Mouse (Mus musculus): ENCODE data around the gene Neurod2. TPM values are rescaled to one million over a fixed set of nuclear protein-coding genes. Genes with fewer than 3 reads are reported as not detected.

Gene Neurod2
- polyA plus RNA-seq, 1 experiment from 2014 or later: not detected

DNA sequence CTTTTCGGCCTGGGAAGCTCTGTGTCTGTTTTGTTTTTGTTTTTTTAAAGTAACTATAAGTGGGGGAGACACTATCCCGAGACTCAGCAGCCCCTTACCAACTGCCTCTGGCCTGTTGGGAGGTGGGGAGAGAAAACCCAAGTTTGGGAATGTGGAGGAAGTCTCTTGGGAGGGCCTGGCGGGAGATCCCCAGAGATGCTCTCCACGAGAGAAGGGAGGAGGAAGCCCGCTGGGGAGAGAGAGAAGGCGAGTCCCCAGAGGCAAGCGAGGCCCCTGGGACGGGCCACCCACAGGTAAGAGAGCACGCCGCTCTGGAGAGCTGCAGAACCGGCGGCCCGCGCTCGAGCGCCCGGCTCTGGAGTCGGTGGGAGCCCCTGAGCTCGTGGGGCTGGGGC is 2.7 kb downstream of the Neurod2 start:
- H3K9ac ChIP-seq: no peak overlapping the region
- DNase-seq (no peak), ATAC-seq (ENCODE audit: insufficient read depth) (no peak)
- H3K36me3 ChIP-seq (ENCODE audit: insufficient read depth): no peaks in the 10 kb centered on the region
- no peak overlapping the region for H3K27ac ChIP-seq (ENCODE audit: low read depth)
- peak overlapping the region; percentile 24; the same call in 1 of the 2 replicates for H3K4me3 ChIP-seq (ENCODE audit: low read depth, low read length)
- H3K9me3 ChIP-seq (ENCODE audit: low read depth, low read length): no peaks in the 10 kb centered on the region
- peak overlapping the region; percentile 23; the same call in 1 of the 2 replicates for H3K4me2 ChIP-seq
- no peaks in the 10 kb centered on the region for H3K4me1 ChIP-seq (ENCODE audit: insufficient read depth)
- 1% methylated on average over 19 of the region's 19 CpGs for WGBS
- H3K27me3 ChIP-seq (ENCODE audit: insufficient read depth, low read length): peaks cover 99% of the 10 kb centered on the region
- no peak for TF ChIP-seq CTCF (IDR thresholded peaks at IDR 0.05; ENCODE audit: low read depth)

DNA sequence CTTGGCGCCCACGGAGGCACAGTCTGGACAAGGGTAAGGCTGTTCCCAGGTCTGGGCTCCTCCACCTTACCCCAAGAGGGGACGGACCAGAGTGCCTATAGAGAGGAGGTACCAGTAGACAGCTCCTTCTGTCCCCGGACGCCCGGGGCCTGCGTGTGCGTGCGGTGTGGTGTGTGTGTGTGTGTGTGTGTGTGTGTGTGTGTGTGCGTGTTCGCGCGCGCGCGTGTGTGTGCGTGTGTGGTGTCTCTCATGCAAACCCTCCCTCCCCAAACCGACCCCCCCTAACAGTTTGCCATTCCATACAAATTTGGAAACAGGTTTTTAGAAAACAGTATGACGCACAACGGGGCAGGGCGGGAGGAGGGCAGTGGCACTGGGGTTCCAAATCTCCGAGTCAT is 3.6 kb downstream of the Neurod2 start:
- DNase-seq: no peak
- Histone ChIP-seq H3K4me2 (no peak overlapping the region), H3K4me1 (ENCODE audit: insufficient read depth) (no peaks in the 10 kb centered on the region), H3K27ac (ENCODE audit: low read depth) (no peak overlapping the region), H3K9me3 (ENCODE audit: low read depth, low read length) (no peaks in the 10 kb centered on the region), H3K27me3 (ENCODE audit: insufficient read depth, low read length) (peaks cover 99% of the 10 kb centered on the region), H3K4me3 (ENCODE audit: low read depth, low read length) (no peak overlapping the region), H3K9ac (no peak overlapping the region), H3K36me3 (ENCODE audit: insufficient read depth) (no peaks in the 10 kb centered on the region)
- WGBS: 3% methylated on average over 22 of the region's 22 CpGs
- no peak for TF ChIP-seq CTCF (IDR thresholded peaks at IDR 0.05; ENCODE audit: low read depth)
- no peak for ATAC-seq (ENCODE audit: insufficient read depth)

DNA sequence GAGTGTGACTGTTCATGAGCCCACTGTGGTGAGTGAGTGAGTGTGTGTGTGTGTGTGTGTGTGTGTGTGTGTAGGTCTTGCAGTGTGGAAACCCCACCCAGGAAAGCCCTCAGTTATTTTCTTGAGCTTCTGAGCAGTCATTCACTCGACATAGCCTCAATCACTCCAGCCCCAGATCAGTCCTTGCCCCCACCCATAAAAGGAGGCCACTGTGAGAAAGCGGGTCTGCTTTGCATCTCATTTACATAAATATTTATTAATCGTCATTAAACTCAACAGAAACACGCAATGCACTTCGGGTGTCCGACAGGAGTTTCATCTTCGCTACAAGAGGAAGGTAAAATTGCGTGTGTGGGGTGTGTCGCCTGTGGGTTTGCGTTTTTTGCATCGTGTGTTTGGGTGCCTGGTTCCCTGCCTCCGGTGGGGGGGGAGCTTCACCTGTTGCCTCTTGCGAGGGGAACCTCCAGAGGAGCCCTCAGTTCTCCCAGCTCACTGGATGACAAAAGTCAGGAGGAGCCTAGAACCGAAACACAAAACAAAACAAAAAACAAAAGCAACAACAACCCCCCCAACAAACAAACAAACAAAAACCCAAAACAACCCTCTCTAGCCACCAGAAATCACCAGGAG is 4.1 kb downstream of the Neurod2 start:
- peaks cover 99% of the 10 kb centered on the region for H3K27me3 ChIP-seq (ENCODE audit: insufficient read depth, low read length)
- DNase-seq: no peak
- no peak for TF ChIP-seq CTCF (IDR thresholded peaks at IDR 0.05; ENCODE audit: low read depth)
- no peak overlapping the region for H3K4me2 ChIP-seq
- no peak overlapping the region for H3K4me3 ChIP-seq (ENCODE audit: low read depth, low read length)
- H3K36me3 ChIP-seq (ENCODE audit: insufficient read depth): no peaks in the 10 kb centered on the region
- no peak for ATAC-seq (ENCODE audit: insufficient read depth)
- WGBS: 7% methylated on average over 14 of the region's 14 CpGs
- no peaks in the 10 kb centered on the region for H3K4me1 ChIP-seq (ENCODE audit: insufficient read depth)
- H3K9me3 ChIP-seq (ENCODE audit: low read depth, low read length): no peaks in the 10 kb centered on the region
- no peak overlapping the region for H3K9ac ChIP-seq
- no peak overlapping the region for H3K27ac ChIP-seq (ENCODE audit: low read depth)

DNA sequence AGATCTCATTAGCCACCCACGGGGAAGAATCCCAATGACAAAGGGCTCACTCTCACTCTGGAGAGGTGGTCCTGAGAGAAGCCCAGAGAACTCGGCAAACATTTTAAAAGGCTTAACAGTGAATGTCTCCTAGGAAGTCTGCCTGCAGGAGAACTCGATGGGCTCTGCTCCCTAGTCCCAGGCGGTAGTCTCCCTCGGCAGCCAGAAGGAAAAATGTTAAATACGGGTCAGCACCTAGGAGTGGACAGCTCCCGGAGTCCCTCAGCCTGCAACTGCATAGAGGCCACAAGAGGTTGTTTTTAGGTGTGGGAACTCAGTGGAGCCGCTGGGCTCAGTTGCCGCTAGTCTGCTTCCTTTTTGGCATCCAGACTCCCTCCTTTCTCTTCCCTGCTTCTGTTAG is 5.5 kb downstream of the Neurod2 start:
- H3K36me3 ChIP-seq (ENCODE audit: insufficient read depth): no peaks in the 10 kb centered on the region
- ATAC-seq (ENCODE audit: insufficient read depth): no peak
- peaks cover 99% of the 10 kb centered on the region for H3K27me3 ChIP-seq (ENCODE audit: insufficient read depth, low read length)
- 2% methylated on average over 9 of the region's 9 CpGs for WGBS
- no peaks in the 10 kb centered on the region for H3K4me1 ChIP-seq (ENCODE audit: insufficient read depth)
- DNase-seq: peak; percentile 75
- no peak overlapping the region for H3K4me2 ChIP-seq
- H3K9me3 ChIP-seq (ENCODE audit: low read depth, low read length): no peaks in the 10 kb centered on the region
- TF ChIP-seq CTCF (IDR thresholded peaks at IDR 0.05; ENCODE audit: low read depth): no peak
- H3K4me3 ChIP-seq (ENCODE audit: low read depth, low read length): no peak overlapping the region
- no peak overlapping the region for H3K9ac ChIP-seq
- no peak overlapping the region for H3K27ac ChIP-seq (ENCODE audit: low read depth)

DNA sequence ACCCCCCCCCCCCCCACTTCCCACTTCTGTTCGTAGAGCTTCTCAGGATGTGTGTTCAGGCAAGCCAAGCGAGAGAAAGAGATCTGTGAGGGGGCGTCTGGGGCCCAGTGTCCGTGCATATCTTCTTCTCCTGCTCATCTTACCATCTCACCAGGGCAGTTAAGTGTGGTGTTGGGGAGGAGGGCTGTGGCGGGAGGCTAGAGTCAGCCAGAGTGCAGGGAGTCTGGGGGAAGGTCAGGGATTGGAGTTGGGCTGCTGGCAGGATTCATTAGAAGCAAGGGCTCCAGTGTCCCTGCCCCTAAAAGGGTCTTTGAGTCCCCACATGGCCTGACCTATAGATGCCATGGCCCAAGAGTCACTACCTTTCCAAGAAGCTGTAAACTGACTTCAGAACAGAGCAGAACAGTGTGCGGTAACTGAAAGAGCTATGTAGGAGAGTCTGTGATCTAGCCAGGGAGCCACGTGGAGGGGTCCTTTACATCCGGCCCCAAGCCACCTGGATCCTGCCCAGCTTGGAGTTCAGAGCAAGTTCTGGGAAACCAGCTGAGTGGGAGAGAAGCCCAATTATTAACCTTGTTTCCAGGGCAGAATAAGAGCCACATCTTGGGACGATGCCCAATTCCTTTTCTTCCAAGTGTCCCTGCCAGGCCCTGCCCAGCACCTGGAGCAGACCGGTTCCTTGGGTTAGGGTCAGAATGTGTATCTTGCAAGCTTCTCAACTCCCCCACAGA is 6.1 kb downstream of the Neurod2 start:
- no peak overlapping the region for H3K27ac ChIP-seq (ENCODE audit: low read depth)
- no peak for TF ChIP-seq CTCF (IDR thresholded peaks at IDR 0.05; ENCODE audit: low read depth)
- no peak overlapping the region for H3K9ac ChIP-seq
- no peak for DNase-seq
- H3K4me2 ChIP-seq: no peak overlapping the region
- peaks cover 99% of the 10 kb centered on the region for H3K27me3 ChIP-seq (ENCODE audit: insufficient read depth, low read length)
- H3K4me1 ChIP-seq (ENCODE audit: insufficient read depth): no peaks in the 10 kb centered on the region
- H3K9me3 ChIP-seq (ENCODE audit: low read depth, low read length): no peaks in the 10 kb centered on the region
- H3K4me3 ChIP-seq (ENCODE audit: low read depth, low read length): no peak overlapping the region
- ATAC-seq (ENCODE audit: insufficient read depth): no peak
- H3K36me3 ChIP-seq (ENCODE audit: insufficient read depth): no peaks in the 10 kb centered on the region
- 5% methylated on average over 10 of the region's 10 CpGs for WGBS

DNA sequence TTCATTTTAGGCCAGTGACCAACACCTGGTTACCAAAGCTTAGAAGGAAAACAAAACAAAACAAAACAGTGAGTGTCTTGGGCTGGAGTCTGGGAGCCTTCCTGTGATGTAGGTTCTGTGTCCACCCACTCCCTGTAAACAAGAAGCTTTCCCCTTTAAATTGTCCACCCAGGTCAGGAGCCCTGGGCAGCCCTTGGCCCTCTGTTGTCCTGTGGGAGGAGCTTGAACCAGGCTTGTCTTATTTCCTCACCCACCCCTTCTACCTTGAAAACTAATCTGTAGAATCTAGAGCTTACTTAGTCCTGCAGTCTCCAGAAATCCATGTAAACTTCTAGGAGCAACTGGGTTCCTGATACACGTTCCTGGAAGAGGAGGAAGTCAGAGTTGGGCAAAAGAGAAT is 7.3 kb downstream of the Neurod2 start:
- ATAC-seq (ENCODE audit: insufficient read depth) (no peak), DNase-seq (no peak)
- 6% methylated on average over 1 of the region's 1 CpGs for WGBS
- no peak for TF ChIP-seq CTCF (IDR thresholded peaks at IDR 0.05; ENCODE audit: low read depth)
- H3K4me2 ChIP-seq: no peak overlapping the region
- H3K9ac ChIP-seq: no peak overlapping the region
- peaks cover 99% of the 10 kb centered on the region for H3K27me3 ChIP-seq (ENCODE audit: insufficient read depth, low read length)
- H3K4me1 ChIP-seq (ENCODE audit: insufficient read depth): no peaks in the 10 kb centered on the region
- no peaks in the 10 kb centered on the region for H3K9me3 ChIP-seq (ENCODE audit: low read depth, low read length)
- no peaks in the 10 kb centered on the region for H3K36me3 ChIP-seq (ENCODE audit: insufficient read depth)
- no peak overlapping the region for H3K4me3 ChIP-seq (ENCODE audit: low read depth, low read length)
- no peak overlapping the region for H3K27ac ChIP-seq (ENCODE audit: low read depth)

DNA sequence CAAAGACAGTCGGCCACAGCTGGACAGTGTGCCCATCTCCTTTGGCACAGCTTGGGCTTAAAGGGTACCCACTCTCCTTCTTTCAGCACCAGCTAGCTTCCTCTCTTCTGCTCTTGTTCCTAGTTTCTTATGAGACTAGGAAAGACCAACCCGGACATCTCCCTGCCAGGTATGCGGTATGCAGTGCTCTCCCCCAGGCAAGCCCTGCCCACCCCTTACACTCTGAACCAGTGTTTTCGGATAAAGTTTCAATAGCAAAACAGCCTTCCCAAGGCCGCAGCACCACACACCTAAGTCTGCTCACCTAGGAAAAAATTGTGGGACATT is 7.8 kb downstream of the Neurod2 start:
- no peaks in the 10 kb centered on the region for H3K36me3 ChIP-seq (ENCODE audit: insufficient read depth)
- ATAC-seq (ENCODE audit: insufficient read depth) (no peak), DNase-seq (no peak)
- no peaks in the 10 kb centered on the region for H3K9me3 ChIP-seq (ENCODE audit: low read depth, low read length)
- no peaks in the 10 kb centered on the region for H3K4me1 ChIP-seq (ENCODE audit: insufficient read depth)
- no peak overlapping the region for H3K4me2 ChIP-seq
- H3K27me3 ChIP-seq (ENCODE audit: insufficient read depth, low read length): peaks cover 99% of the 10 kb centered on the region
- no peak for TF ChIP-seq CTCF (IDR thresholded peaks at IDR 0.05; ENCODE audit: low read depth)
- no peak overlapping the region for H3K27ac ChIP-seq (ENCODE audit: low read depth)
- no peak overlapping the region for H3K4me3 ChIP-seq (ENCODE audit: low read depth, low read length)
- 9% methylated on average over 5 of the region's 5 CpGs for WGBS
- H3K9ac ChIP-seq: no peak overlapping the region
